Mouse (Mus musculus) neural tube, embryonic 14.5 days (tissue): Measurements from ENCODE around the gene Tmem120b. TPM values are rescaled to one million over a fixed set of nuclear protein-coding genes. Genes with fewer than 3 reads are reported as not detected.

ENCODE experiments used
- ATAC-seq: fragments of 200-750 bp; cut with Nextera tagmentation; 2 replicates; pipeline ENCODE4 v1.8.0; 2017; ENCODE audit warnings: low read depth, mild to moderate bottlenecking, moderate TSS enrichment, moderate library complexity
- H3K27ac ChIP-seq: fragments of 300-500 bp; sonication (generic); 2 replicates; pipeline ENCODE4 v1.5.1; 2014; ENCODE audit warnings: low read depth, mild to moderate bottlenecking, control low read depth, low read length, moderate library complexity, mixed read lengths
- H3K27me3 ChIP-seq: fragments of 300-500 bp; sonication (generic); 2 replicates; pipeline ENCODE4 v1.6.1; 2014; ENCODE audit warnings: low read length; ENCODE audit not compliant: control insufficient read depth, insufficient read depth
- H3K36me3 ChIP-seq: fragments of 300-500 bp; sonication (generic); 2 replicates; pipeline ENCODE4 v1.6.1; 2014; ENCODE audit warnings: low read length, mixed read lengths; ENCODE audit not compliant: control insufficient read depth, insufficient read depth
- H3K4me1 ChIP-seq: fragments of 300-500 bp; sonication (generic); 2 replicates; pipeline ENCODE4 v1.6.1; 2014; ENCODE audit warnings: low read length; ENCODE audit not compliant: control insufficient read depth, insufficient read depth
- H3K4me2 ChIP-seq: fragments of 300-500 bp; sonication (generic); 2 replicates; pipeline ENCODE4 v1.6.1; 2014; ENCODE audit warnings: mild to moderate bottlenecking, low read depth, low read length, control low read depth
- H3K4me3 ChIP-seq: fragments of 300-500 bp; sonication (generic); 2 replicates; pipeline ENCODE4 v1.5.1; 2014; ENCODE audit warnings: low read depth, low read length, control low read depth, mixed read lengths
- H3K9ac ChIP-seq: fragments of 300-500 bp; sonication (generic); replicated peaks from 2 replicates; pipeline ENCODE4 v1.6.1; 2014; ENCODE audit warnings: low read depth, mild to moderate bottlenecking, control low read depth, low read length, mixed read lengths
- H3K9me3 ChIP-seq: fragments of 300-500 bp; sonication (generic); 2 replicates; pipeline ENCODE4 v1.6.1; 2016; ENCODE audit warnings: low read length; ENCODE audit not compliant: control insufficient read depth
- WGBS: fragments of 180-500 bp; shearing (Covaris S2); extraction: QIAGEN DNeasy Blood & Tissue Kit; methylation state at CpG from one replicate; pipeline ENCODE4 v1.1.7; 2014; 5-methylcytosine and 5-hydroxymethylcytosine counted together
- polyA plus RNA-seq: library from polyadenylated mRNA; unstranded; fragments of >200 nt; fragmentation: Nextera tagmentation; extraction: Ambion mirVana; gene quantifications from 2 replicates; pipeline ENCODE4 v1.2.1, GENCODE M21; 2014

Tmem120b gene
- polyA plus RNA-seq, 1 experiment from 2014 or later: 15.6 TPM

GRCm38 (mm10) chr5:123134186-123134874, 66.1 kb downstream of the Tmem120b start:
- Histone ChIP-seq H3K9me3 (no peaks in the 10 kb centered on the region), H3K4me1 (peaks cover 62% of the 10 kb centered on the region), H3K27me3 (no peaks in the 10 kb centered on the region), H3K27ac (peak overlapping the region; percentile 100), H3K4me2 (peak overlapping the region; percentile 100), H3K4me3 (peak overlapping the region; percentile 92), H3K9ac (peak overlapping the region; percentile 100; the same call in 1 of the 2 replicates), H3K36me3 (peaks cover 16% of the 10 kb centered on the region; the same call in 1 of the 2 replicates)
- ATAC-seq: no peak
- WGBS: 13% methylated on average over 13 of the region's 13 CpGs

DNA sequence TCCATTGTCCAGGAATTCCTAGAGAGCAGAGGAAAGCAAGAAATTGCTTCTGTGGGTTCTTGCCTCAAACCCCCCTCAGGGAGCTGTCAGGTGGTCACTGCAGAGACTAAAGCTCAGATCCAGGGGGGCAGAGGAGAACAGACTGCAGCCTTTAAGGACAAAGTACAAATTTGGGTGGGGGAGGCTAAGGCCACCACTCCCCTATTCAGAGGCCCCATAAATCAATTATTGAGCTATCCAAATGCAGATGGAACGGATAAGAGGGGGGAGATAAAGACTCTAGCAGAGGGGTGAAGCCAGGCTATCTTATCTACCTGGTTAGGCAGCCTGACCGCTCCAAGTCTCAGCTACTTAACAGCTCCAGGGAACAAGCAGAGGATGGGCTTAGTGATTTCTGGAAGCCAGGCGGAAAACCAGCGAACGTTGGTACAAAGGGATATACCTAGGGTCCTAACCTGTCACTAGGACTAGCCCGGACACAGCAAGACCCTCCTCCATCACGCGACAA, 66.7 kb downstream of the Tmem120b start:
- ATAC-seq: no peak
- Histone ChIP-seq H3K4me3 (peak overlapping the region; percentile 92), H3K9ac (peak overlapping the region; percentile 100), H3K9me3 (no peaks in the 10 kb centered on the region), H3K27ac (peak overlapping the region; percentile 100), H3K4me2 (peak overlapping the region; percentile 100), H3K36me3 (peaks cover 16% of the 10 kb centered on the region; the same call in 1 of the 2 replicates), H3K27me3 (no peaks in the 10 kb centered on the region), H3K4me1 (peaks cover 62% of the 10 kb centered on the region)
- WGBS: 12% methylated on average over 8 of the region's 8 CpGs

DNA sequence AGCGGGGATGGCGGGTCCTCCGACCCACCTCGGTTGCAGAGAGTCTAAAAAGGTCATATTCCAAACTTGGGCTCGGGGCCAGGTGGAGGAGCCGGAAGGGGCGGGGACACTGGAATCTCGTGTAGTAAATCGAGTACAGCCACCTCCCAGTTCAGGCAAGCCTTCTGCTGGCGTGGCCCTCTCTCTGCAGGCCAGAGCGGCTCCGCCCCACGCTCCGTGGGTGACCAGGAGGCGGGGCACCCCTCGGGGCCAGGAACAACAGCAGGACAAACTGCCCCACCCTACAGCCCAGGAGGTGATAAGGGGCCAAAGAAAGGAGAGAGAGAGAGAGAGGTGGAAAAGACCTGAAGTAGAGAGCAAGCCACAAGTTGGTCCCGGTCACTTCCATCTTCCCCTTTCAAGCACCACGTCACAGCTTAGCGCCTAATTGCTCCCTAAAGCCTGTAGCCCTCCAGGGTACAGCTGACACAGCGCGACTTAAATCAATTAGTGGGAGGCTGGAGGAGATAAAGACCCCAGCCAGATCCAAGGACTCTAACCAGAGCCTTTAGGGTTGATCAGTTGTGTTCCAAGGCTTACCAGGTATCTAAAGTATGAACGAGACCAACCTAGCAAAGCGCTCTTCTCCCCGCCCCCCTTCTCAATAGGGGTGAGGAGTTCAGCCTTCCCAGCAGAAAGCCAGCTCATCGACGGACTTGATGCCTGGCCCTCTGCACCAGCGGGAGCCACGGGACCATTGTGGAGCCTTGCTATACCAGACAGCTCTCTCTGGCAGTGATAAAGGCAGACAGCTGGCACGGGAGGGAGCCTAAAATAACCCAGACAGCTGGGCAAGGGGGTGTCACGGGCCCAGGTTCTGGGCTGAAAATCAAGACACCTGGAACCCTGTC, 67.5 kb downstream of the Tmem120b start:
- no peaks in the 10 kb centered on the region for H3K27me3 ChIP-seq
- peak overlapping the region; percentile 100 for H3K4me2 ChIP-seq
- H3K4me3 ChIP-seq: peak overlapping the region; percentile 92
- H3K9me3 ChIP-seq: no peaks in the 10 kb centered on the region
- H3K27ac ChIP-seq: peak overlapping the region; percentile 100
- peak; percentile 4; the same call in 1 of the 2 replicates for ATAC-seq
- peaks cover 9% of the 10 kb centered on the region; the same call in 1 of the 2 replicates for H3K36me3 ChIP-seq
- 1% methylated on average over 30 of the region's 30 CpGs for WGBS
- H3K4me1 ChIP-seq: peaks cover 62% of the 10 kb centered on the region
- H3K9ac ChIP-seq: peak overlapping the region; percentile 100

GRCm38 (mm10) chr5:123136361-123137043, 68.3 kb downstream of the Tmem120b start:
- WGBS: 0% methylated on average over 13 of the region's 13 CpGs
- peak overlapping the region; percentile 100 for H3K9ac ChIP-seq
- peaks cover 60% of the 10 kb centered on the region for H3K4me1 ChIP-seq
- peaks cover 8% of the 10 kb centered on the region; the same call in 1 of the 2 replicates for H3K36me3 ChIP-seq
- no peak for ATAC-seq
- peak overlapping the region; percentile 100 for H3K4me2 ChIP-seq
- peak overlapping the region; percentile 100 for H3K27ac ChIP-seq
- H3K27me3 ChIP-seq: no peaks in the 10 kb centered on the region
- H3K4me3 ChIP-seq: peak overlapping the region; percentile 92
- H3K9me3 ChIP-seq: no peaks in the 10 kb centered on the region

GRCm38 (mm10) chr5:123137044-123137909, 69.1 kb downstream of the Tmem120b start:
- peak overlapping the region; percentile 100 for H3K27ac ChIP-seq
- no peak for ATAC-seq
- WGBS: 1% methylated on average over 20 of the region's 20 CpGs

DNA sequence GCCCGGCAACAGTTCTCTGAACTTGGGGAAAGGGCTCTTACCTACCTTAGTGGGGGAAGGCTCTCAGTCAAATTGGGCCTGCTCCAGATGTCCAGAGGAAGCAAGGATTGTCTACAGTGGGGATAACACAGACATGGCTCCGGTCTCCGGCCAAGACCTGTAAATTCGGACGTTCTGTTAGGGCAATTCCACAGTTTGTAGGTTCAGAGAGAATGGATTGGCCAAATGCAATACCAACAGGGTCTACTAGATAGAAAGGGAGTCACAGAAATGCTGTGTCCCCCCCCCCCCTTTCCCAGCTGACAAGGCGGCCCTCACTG, 69.7 kb downstream of the Tmem120b start:
- peak overlapping the region; percentile 100 for H3K9ac ChIP-seq
- H3K36me3 ChIP-seq: peaks cover 8% of the 10 kb centered on the region; the same call in 1 of the 2 replicates
- ATAC-seq: no peak
- H3K4me1 ChIP-seq: peaks cover 46% of the 10 kb centered on the region
- H3K4me2 ChIP-seq: peak overlapping the region; percentile 100
- no peaks in the 10 kb centered on the region for H3K9me3 ChIP-seq
- H3K27me3 ChIP-seq: no peaks in the 10 kb centered on the region
- peak overlapping the region; percentile 100 for H3K27ac ChIP-seq
- 0% methylated on average over 6 of the region's 6 CpGs for WGBS
- H3K4me3 ChIP-seq: peak overlapping the region; percentile 92

More at GRCm38 (mm10) chr5:123137044-123137909, 69.1 kb downstream of the Tmem120b start:
- Histone ChIP-seq H3K27me3 (no peaks in the 10 kb centered on the region), H3K4me3 (peak overlapping the region; percentile 92), H3K36me3 (peaks cover 8% of the 10 kb centered on the region; the same call in 1 of the 2 replicates), H3K4me1 (peaks cover 52% of the 10 kb centered on the region), H3K9ac (peak overlapping the region; percentile 100), H3K4me2 (peak overlapping the region; percentile 100), H3K9me3 (no peaks in the 10 kb centered on the region)

GRCm38 (mm10) chr5:123138230-123138911, 70.2 kb downstream of the Tmem120b start:
- H3K27ac ChIP-seq: peak overlapping the region; percentile 100
- no peaks in the 10 kb centered on the region for H3K27me3 ChIP-seq
- under 1% methylated on average over 27 of the region's 40 CpGs for WGBS
- H3K4me3 ChIP-seq: peak overlapping the region; percentile 92
- H3K9me3 ChIP-seq: no peaks in the 10 kb centered on the region
- H3K4me1 ChIP-seq: peaks cover 41% of the 10 kb centered on the region
- H3K36me3 ChIP-seq: peaks cover 4% of the 10 kb centered on the region; the same call in 1 of the 2 replicates
- peak overlapping the region; percentile 100 for H3K4me2 ChIP-seq
- ATAC-seq: peak; percentile 13
- peak overlapping the region; percentile 100 for H3K9ac ChIP-seq
